28 mouse cellular contexts compared by ENCODE assay signal in genomic region chr9:122039848-122040247, GRCm38 (mm10). TPM values are rescaled to one million over a fixed set of nuclear protein-coding genes. Genes with fewer than 3 reads are reported as not detected.
DNase-seq lines count a peak whose midpoint lies in the region; ATAC-seq and TF ChIP-seq lines count a peak whose summit lies in the region.
"Had no signal": no experiment of that assay in that cellular context is flagged by ENCODE, and none has a peak within 500 bp of the region (broad histone marks: within the 10 kb centered on the region; RNA-seq: fewer than 3 reads in every experiment).

No protein-coding gene starts in this region.

- peak overlapping the region; percentile 75 for H3K27ac ChIP-seq in gastrocnemius, adult 2 months
- H3K27ac ChIP-seq: embryonic facial prominence, embryonic 12.5 days; embryonic facial prominence, embryonic 15.5 days; forebrain, embryonic 12.5 days; forebrain, embryonic 15.5 days; heart, embryonic 10.5 days; heart, embryonic 13.5 days; hindbrain, embryonic 10.5 days; hindbrain, embryonic 13.5 days; intestine, embryonic 15.5 days; kidney, embryonic 15.5 days had no signal

- H3K4me3 ChIP-seq in gastrocnemius, adult 2 months, result no peak overlapping the region
- H3K4me3 ChIP-seq: embryonic facial prominence, embryonic 12.5 days; embryonic facial prominence, embryonic 15.5 days; forebrain, embryonic 12.5 days; forebrain, embryonic 15.5 days; heart, embryonic 10.5 days; heart, embryonic 13.5 days; hindbrain, embryonic 10.5 days; hindbrain, embryonic 13.5 days; intestine, embryonic 15.5 days; kidney, embryonic 15.5 days had no signal

- no peak for DNase-seq in cerebellum, postnatal 36 days
- peak; percentile 43 to 50 for DNase-seq in cerebellum, postnatal 25 days
- no peak for DNase-seq in cerebellum, adult 9-10 months
- DNase-seq in gastrocnemius, adult 2 months, result no peak
- DNase-seq in gastrocnemius, postnatal 14 days, result no peak
- DNase-seq in brain, adult 2 months (ENCODE audit: low read depth, low spot score), result peak; percentile 81
- DNase-seq in adrenal gland, adult 2 months, result no peak
- DNase-seq: adrenal gland, postnatal 10 days; adrenal gland, postnatal 36 days; cerebellum, postnatal 10 days; gastrocnemius, postnatal 10 days; heart, adult 18-20 months; heart, postnatal 36 days; kidney, adult 11 months; kidney, adult 8-10 months had no signal

- 0 out of 2 replicates have a peak, but pooled peaks have one; percentile 10 for ATAC-seq in cerebellum, adult (ENCODE audit: insufficient number of reproducible peaks, low FRiP score, low TSS enrichment)
- ATAC-seq: activated CD4-positive, CD25-positive, alpha-beta regulatory T cell, adult 4 months; forebrain, embryonic 15.5 days; hindbrain, embryonic 16.5 days; intestine, embryonic 15.5 days had no signal

- intact Hi-C loops in gastrocnemius, adult 2 months (cut with DNase I), result no loop called here
- intact Hi-C loops in gastrocnemius, postnatal 14 days (cut with DNase I; ENCODE audit: low total_unique reads), result no loop called here

- no peak for TF ChIP-seq CTCF in gastrocnemius, adult 2 months (IDR thresholded peaks at IDR 0.05)

RNA-seq across cellular contexts. Expression of gene Pomgnt2, which starts 42.9 kb away (rescaled TPM):
- 10 to 100 TPM; 14.9 to 16.7 TPM for total RNA-seq in gastrocnemius, adult 2 months (2021)
- total RNA-seq in gastrocnemius, postnatal 14 days (2021), result 1 to 10 TPM; 7.1 to 9.0 TPM
- total RNA-seq in adrenal gland, adult 2 months (2021), result 10 to 100 TPM; 14.7 to 24.7 TPM
- 35.5 and 36.4 TPM in 2 replicates for polyA plus RNA-seq in adrenal gland, adult 2 months (2012; rRNA removed)
- polyA plus RNA-seq: activated CD4-positive, CD25-positive, alpha-beta regulatory T cell, adult 4 months had no signal

Comparison
In these comparisons a context has a peak if more than half of its experiments do, and no peak if none do; other contexts are left out.
1. DNase-seq: peak in cerebellum, postnatal 25 days (2 of 2) and brain, adult 2 months (single experiment); none in cerebellum, postnatal 36 days (0 of 2), cerebellum, adult 9-10 months (single experiment), gastrocnemius, adult 2 months (single experiment), gastrocnemius, postnatal 14 days (single experiment) and adrenal gland, adult 2 months (single experiment).